Mouse (Mus musculus): ENCODE results near the gene Tnrc6c.

GRCm38 (mm10) chr11:117653491-117654351 lies at the start of gene Tnrc6c:
- no peak for TF ChIP-seq POLR2A (IDR thresholded peaks at IDR 0.05; ENCODE audit: low read depth, low read length)
- no peak for TF ChIP-seq CTCF (IDR thresholded peaks at IDR 0.05; ENCODE audit: extremely low read depth, insufficient read length, insufficient replicate concordance, low read depth, low read length)

Measured in small intestine, adult 2 months (tissue).